Mouse (Mus musculus): ENCODE results near the gene Rere. TPM values are rescaled to one million over a fixed set of nuclear protein-coding genes. Genes with fewer than 3 reads are reported as not detected.
"Not testable (repeated sequence)": the region's sequence is repeated elsewhere in the genome, so short reads cannot be mapped to it uniquely, and the experiment has no call there.

Rere gene
- polyA plus RNA-seq, 1 experiment from 2014 or later: 37.7 TPM

DNA sequence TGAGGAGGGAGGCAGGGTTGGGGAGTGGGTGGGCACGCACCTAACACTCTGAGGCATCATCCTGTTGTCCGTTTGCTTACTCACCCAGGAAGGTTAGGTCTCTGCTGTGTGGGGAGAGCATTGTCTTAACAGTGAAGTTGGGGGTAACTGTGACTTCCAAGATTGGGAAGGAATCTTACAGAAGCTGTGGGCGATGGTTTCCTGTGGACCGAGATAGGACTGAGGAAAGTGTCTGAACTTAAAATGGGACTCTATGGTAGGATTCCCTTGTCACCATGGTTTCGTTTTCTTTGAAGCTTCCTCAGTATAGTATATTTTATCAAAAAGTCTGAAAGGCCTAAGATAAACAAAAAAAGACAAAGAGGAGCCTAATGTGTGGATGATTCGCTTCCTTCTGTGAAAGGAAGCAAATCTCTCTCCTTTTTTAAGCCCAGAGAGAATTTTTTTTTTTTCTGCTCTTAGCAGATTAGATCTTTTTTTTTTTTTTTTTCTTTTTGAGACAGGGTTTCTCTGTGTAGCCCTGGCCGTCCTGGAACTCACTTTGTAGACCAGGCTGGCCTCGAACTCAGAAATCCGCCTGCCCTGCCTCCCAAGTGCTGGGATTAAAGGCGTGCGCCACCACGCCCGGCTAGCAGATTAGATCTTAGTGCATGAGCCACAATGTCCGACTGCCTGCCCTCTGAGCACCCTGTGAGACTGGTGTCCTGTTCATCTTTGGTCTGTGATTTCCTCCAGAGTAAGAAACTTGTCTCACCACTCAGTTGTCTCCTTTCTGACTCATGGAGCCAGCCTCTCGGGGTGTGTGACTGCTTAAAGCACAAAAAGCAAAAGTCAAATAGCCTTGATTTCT lies 271.5 kb downstream of the Rere start:
- no peaks in the 10 kb centered on the region for H3K9me3 ChIP-seq
- whole genome bisulfite sequencing: 88% methylated on average over 15 of the region's 15 CpGs
- no peak overlapping the region for H3K27ac ChIP-seq
- no peak overlapping the region for H3K9ac ChIP-seq
- no peak overlapping the region for H3K4me3 ChIP-seq
- H3K36me3 ChIP-seq: 0 out of 2 replicates have a peak, but pooled peaks cover 15% of the 10 kb centered on the region
- H3K4me2 ChIP-seq (replicated peaks): no peak overlapping the region
- no peaks in the 10 kb centered on the region for H3K27me3 ChIP-seq
- peaks cover 21% of the 10 kb centered on the region for H3K4me1 ChIP-seq
- no peak for ATAC-seq (ENCODE audit: insufficient number of reproducible peaks, insufficient read depth, low FRiP score, low TSS enrichment)

- no peak for ATAC-seq (ENCODE audit: insufficient number of reproducible peaks, insufficient read depth, low FRiP score, low TSS enrichment)
- H3K4me3 ChIP-seq: no peak overlapping the region
- no peak overlapping the region for H3K9ac ChIP-seq
- peak overlapping the region; percentile 85 for H3K27ac ChIP-seq
- H3K9me3 ChIP-seq: no peaks in the 10 kb centered on the region
- 0 out of 2 replicates have a peak, but pooled peaks cover 9% of the 10 kb centered on the region for H3K36me3 ChIP-seq
- H3K27me3 ChIP-seq: no peaks in the 10 kb centered on the region
- peaks cover 23% of the 10 kb centered on the region for H3K4me1 ChIP-seq
- H3K4me2 ChIP-seq (replicated peaks): no peak overlapping the region
Observed at GRCm38 (mm10) chr4:150555783-150556182, 274.3 kb downstream of the Rere start.

GRCm38 (mm10) chr4:150556382-150557221 lies 275.2 kb downstream of the Rere start:
- H3K4me2 ChIP-seq (replicated peaks): peak overlapping the region; percentile 28
- ATAC-seq (ENCODE audit: insufficient number of reproducible peaks, insufficient read depth, low FRiP score, low TSS enrichment): peak; percentile 54; the same call in 1 of the 2 replicates
- WGBS: 19% methylated on average over 17 of the region's 17 CpGs

DNA sequence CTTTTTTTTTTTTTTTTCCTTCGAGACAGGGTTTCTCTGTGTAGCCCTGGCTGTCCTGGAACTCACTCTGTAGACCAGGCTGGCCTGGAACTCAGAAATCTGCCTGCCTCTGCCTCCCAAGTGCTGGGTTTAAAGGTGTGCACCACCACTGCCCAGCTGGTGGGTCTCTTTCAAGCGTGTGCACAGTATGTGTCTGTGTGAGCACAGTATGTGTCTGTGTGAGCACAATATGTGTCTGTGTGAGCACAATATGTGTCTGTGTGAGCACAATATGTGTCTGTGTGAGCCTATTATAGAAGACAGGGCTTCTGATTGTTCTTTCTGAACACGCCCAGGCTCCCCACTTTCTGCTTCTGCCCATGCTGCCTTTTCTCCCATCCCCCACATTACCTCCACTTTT lies 275.8 kb downstream of the Rere start:
- peak overlapping the region; percentile 85 for H3K27ac ChIP-seq
- 0 out of 2 replicates have a peak, but pooled peaks have one; percentile 35 for ATAC-seq (ENCODE audit: insufficient number of reproducible peaks, insufficient read depth, low FRiP score, low TSS enrichment)

More at GRCm38 (mm10) chr4:150556382-150557221, 275.2 kb downstream of the Rere start:
- Histone ChIP-seq H3K36me3 (peaks cover 11% of the 10 kb centered on the region; the same call in 1 of the 2 replicates), H3K9me3 (no peaks in the 10 kb centered on the region), H3K27me3 (no peaks in the 10 kb centered on the region), H3K27ac (peak overlapping the region; percentile 85), H3K4me1 (peaks cover 23% of the 10 kb centered on the region), H3K9ac (no peak overlapping the region), H3K4me3 (no peak overlapping the region)

GRCm38 (mm10) chr4:150557976-150558375 lies 276.5 kb downstream of the Rere start:
- no peak for ATAC-seq (ENCODE audit: insufficient number of reproducible peaks, insufficient read depth, low FRiP score, low TSS enrichment)
- Histone ChIP-seq H3K4me2 (replicated peaks) (no peak overlapping the region), H3K4me3 (no peak overlapping the region), H3K9ac (no peak overlapping the region), H3K9me3 (no peaks in the 10 kb centered on the region), H3K27me3 (no peaks in the 10 kb centered on the region), H3K4me1 (peaks cover 27% of the 10 kb centered on the region), H3K36me3 (peaks cover 12% of the 10 kb centered on the region; the same call in 1 of the 2 replicates), H3K27ac (0 out of 2 replicates have a peak overlapping the region, but pooled peaks have one; percentile 17)
- WGBS: 59% methylated on average over 1 of the region's 1 CpGs

More for the DNA sequence above, 275.8 kb downstream of the Rere start:
- H3K4me3 ChIP-seq; H3K9me3 ChIP-seq; H3K9ac ChIP-seq; H3K4me2 ChIP-seq (replicated peaks); H3K27me3 ChIP-seq: not testable (repeated sequence)
- peaks cover 23% of the 10 kb centered on the region for H3K4me1 ChIP-seq
- H3K36me3 ChIP-seq: peaks cover 12% of the 10 kb centered on the region; the same call in 1 of the 2 replicates
- WGBS: 68% methylated on average over 3 of the region's 3 CpGs

DNA sequence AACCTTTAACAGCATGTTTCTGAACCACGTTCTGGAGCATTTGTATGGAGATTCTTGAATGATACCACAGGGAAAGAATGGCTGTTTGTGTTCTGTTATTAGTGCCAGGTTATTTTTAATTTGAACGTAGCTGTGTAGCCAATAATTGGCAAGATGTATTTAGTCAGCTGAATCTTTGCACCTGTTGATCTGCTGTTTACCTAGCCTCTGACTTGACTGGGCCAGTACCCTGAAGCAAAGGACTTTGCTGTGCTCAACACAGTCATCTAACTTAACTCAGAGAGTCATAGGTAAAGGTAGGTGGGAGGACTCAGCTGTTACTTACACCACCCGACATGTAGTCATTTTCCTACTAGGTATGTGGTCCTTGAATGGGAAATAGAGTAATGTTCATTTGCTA lies 278.1 kb downstream of the Rere start:
- WGBS: 81% methylated on average over 3 of the region's 3 CpGs
- ATAC-seq (ENCODE audit: insufficient number of reproducible peaks, insufficient read depth, low FRiP score, low TSS enrichment): no peak

GRCm38 (mm10) chr4:150563281-150563680 lies 281.8 kb downstream of the Rere start:
- 0 out of 2 replicates have a peak overlapping the region, but pooled peaks have one; percentile 23 for H3K27ac ChIP-seq
- no peak overlapping the region for H3K4me2 ChIP-seq (replicated peaks)
- H3K4me1 ChIP-seq: peaks cover 24% of the 10 kb centered on the region
- H3K36me3 ChIP-seq: peaks cover 6% of the 10 kb centered on the region; the same call in 1 of the 2 replicates
- H3K9me3 ChIP-seq: no peaks in the 10 kb centered on the region
- 44% methylated on average over 5 of the region's 5 CpGs for WGBS
- no peak overlapping the region for H3K9ac ChIP-seq
- no peak overlapping the region for H3K4me3 ChIP-seq
- no peaks in the 10 kb centered on the region for H3K27me3 ChIP-seq
- ATAC-seq (ENCODE audit: insufficient number of reproducible peaks, insufficient read depth, low FRiP score, low TSS enrichment): no peak

More for the DNA sequence above, 278.1 kb downstream of the Rere start:
- Histone ChIP-seq H3K36me3 (peaks cover 4% of the 10 kb centered on the region; the same call in 1 of the 2 replicates), H3K4me1 (peaks cover 37% of the 10 kb centered on the region), H3K27me3 (no peaks in the 10 kb centered on the region), H3K4me3 (no peak overlapping the region), H3K4me2 (replicated peaks) (no peak overlapping the region), H3K27ac (no peak overlapping the region), H3K9ac (no peak overlapping the region), H3K9me3 (no peaks in the 10 kb centered on the region)

GRCm38 (mm10) chr4:150566193-150566592 lies 284.7 kb downstream of the Rere start:
- Histone ChIP-seq H3K9me3 (no peaks in the 10 kb centered on the region), H3K27ac (no peak overlapping the region), H3K4me2 (replicated peaks) (no peak overlapping the region), H3K27me3 (no peaks in the 10 kb centered on the region), H3K4me1 (peaks cover 37% of the 10 kb centered on the region), H3K36me3 (peaks cover 6% of the 10 kb centered on the region; the same call in 1 of the 2 replicates), H3K9ac (no peak overlapping the region), H3K4me3 (no peak overlapping the region)
- WGBS: 66% methylated on average over 6 of the region's 6 CpGs
- ATAC-seq (ENCODE audit: insufficient number of reproducible peaks, insufficient read depth, low FRiP score, low TSS enrichment): no peak

DNA sequence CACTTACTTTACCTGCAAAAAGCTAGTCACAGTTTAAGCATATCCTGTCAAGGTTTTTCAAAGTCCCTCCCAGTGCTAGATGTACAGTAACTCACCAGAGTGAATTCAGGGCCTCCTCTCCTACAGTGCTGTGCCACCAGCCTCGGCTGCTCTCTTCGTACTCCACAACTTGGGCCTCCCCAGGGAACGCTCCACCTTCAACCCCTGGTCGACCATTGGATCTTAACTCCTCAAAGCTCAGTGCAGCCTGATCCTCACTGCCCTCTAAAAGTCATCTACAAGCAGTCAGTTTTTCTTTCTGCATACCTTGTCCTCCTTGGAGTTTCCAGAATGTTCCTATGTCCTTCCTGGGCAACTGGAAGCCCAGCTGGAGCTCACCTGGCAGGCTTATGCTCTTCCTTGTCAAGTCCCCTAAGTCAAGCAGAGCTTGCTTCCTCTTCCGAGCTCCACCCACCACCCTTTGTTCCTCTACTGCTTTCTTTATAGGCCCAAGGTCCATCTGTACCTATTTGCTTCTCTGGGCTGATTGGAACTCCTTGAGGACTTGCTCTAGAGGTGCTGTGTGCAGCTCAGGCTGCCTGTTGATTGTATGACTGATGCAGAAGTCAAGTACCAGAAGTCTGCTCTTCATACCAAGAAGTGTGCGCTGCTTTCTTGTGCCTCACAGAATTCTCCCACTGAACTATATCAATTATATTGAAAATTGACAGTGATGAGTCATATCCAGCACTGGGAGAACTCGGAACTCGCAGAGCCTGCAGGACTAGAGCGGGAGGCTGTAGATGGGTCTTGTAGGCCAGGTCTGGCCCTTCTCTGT lies 287.1 kb downstream of the Rere start:
- Histone ChIP-seq H3K27ac (peak overlapping the region; percentile 90), H3K4me1 (peaks cover 33% of the 10 kb centered on the region), H3K4me2 (replicated peaks) (peak overlapping the region; percentile 92), H3K9ac (peak overlapping the region; percentile 92), H3K4me3 (peak overlapping the region; percentile 80), H3K9me3 (no peaks in the 10 kb centered on the region), H3K36me3 (peaks cover 13% of the 10 kb centered on the region), H3K27me3 (no peaks in the 10 kb centered on the region)
- 0 out of 2 replicates have a peak, but pooled peaks have one; percentile 7 for ATAC-seq (ENCODE audit: insufficient number of reproducible peaks, insufficient read depth, low FRiP score, low TSS enrichment)
- 39% methylated on average over 9 of the region's 9 CpGs for WGBS

DNA sequence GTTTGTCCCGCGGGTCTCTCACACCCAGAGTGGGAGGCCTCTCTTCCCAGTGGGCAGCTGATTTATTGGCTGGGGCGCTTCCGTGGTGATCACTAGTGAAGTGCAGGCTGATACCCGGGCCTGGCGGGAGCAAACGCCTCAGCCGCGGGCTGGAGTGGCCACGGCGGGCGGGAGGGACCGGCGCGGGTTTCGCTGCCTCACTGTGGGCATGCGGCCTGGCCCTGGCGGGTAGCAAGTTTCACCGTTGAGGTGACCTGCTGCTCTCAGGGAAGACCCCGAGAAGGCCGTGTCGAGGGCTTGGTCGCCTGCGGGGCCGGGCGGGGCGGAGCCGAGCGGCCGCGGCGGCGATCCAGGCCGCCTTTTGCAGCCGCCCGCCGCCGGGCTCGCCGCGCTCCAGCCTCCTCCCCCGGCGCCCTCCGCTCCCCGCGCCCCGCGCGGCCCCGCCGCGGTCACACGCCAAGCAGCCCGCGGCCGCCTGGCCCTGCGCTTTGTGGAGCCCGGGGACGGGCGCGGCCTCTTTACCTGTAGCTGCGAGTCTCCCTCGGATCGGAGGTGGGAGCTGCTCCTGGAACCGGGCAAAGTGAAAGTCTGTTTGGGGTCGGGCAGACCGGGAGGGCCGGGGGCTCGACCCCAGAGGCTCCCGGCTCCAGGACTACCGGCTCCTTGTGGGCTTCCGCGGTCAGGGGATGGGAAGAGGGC lies 287.8 kb downstream of the Rere start:
- peaks cover 28% of the 10 kb centered on the region for H3K4me1 ChIP-seq
- H3K4me3 ChIP-seq: peak overlapping the region; percentile 80
- H3K27me3 ChIP-seq: no peaks in the 10 kb centered on the region
- peak overlapping the region; percentile 90 for H3K27ac ChIP-seq
- peak overlapping the region; percentile 92 for H3K9ac ChIP-seq
- peaks cover 16% of the 10 kb centered on the region for H3K36me3 ChIP-seq
- peak overlapping the region; percentile 92 for H3K4me2 ChIP-seq (replicated peaks)
- no peaks in the 10 kb centered on the region for H3K9me3 ChIP-seq
- under 1% methylated on average over 64 of the region's 73 CpGs for WGBS
- ATAC-seq (ENCODE audit: insufficient number of reproducible peaks, insufficient read depth, low FRiP score, low TSS enrichment): peak; percentile 83

Data from embryonic facial prominence, embryonic 12.5 days (tissue).